Mouse (Mus musculus) heart, adult 2 months (tissue): ENCODE results near the gene Ccdc124. TPM values are rescaled to one million over a fixed set of nuclear protein-coding genes. Genes with fewer than 3 reads are reported as not detected.
"Not testable (repeated sequence)": the region's sequence is repeated elsewhere in the genome, so short reads cannot be mapped to it uniquely, and the experiment has no call there.

Experiments used
- DNase-seq, 2 experiments: peaks; one replicate each; pipeline ENCODE4 v3.0.0; 2021
- H3K27ac ChIP-seq: fragments of 200-600 bp; 2 replicates; pipeline ENCODE4 v1.8.1; 2022
- H3K27me3 ChIP-seq: fragments of 200-500 bp; 2 replicates; pipeline ENCODE4 v1.6.1; 2012; ENCODE audit warnings: mild to moderate bottlenecking, low read length, inconsistent platforms, mixed read lengths; ENCODE audit not compliant: control insufficient read depth, insufficient read depth
- H3K36me3 ChIP-seq: fragments of 200-500 bp; 2 replicates; pipeline ENCODE4 v1.6.1; 2012; ENCODE audit warnings: low read length, inconsistent platforms; ENCODE audit not compliant: control insufficient read depth, insufficient read depth
- H3K4me1 ChIP-seq: fragments of 200-500 bp; 2 replicates; pipeline ENCODE4 v1.6.1; 2011; ENCODE audit warnings: low read length; ENCODE audit not compliant: control insufficient read depth, insufficient read depth
- H3K4me3 ChIP-seq: fragments of 200-600 bp; 2 replicates; pipeline ENCODE4 v1.8.1; 2022
- H3K79me2 ChIP-seq: fragments of 200-500 bp; replicated peaks from 2 replicates; pipeline ENCODE4 v1.6.1; 2012; ENCODE audit warnings: mild to moderate bottlenecking, inconsistent platforms, low read length, moderate library complexity, mixed read lengths; ENCODE audit not compliant: control insufficient read depth, insufficient read depth
- H3K9ac ChIP-seq: fragments of 200-500 bp; 2 replicates; pipeline ENCODE4 v1.6.1; 2012; ENCODE audit warnings: low read depth, mild to moderate bottlenecking, control low read depth, inconsistent platforms, low read length, mixed read lengths
- CTCF ChIP-seq: fragments of 200-600 bp; IDR thresholded peaks from 2 replicates; pipeline ENCODE4 v1.8.1; 2022; ENCODE audit warnings: antibody characterized with exemption, mild to moderate bottlenecking, moderate library complexity
- EP300 ChIP-seq: fragments of 200-500 bp; IDR thresholded peaks from 2 replicates; pipeline ENCODE4 v1.6.1; 2011; ENCODE audit warnings: low read depth, low read length, control low read depth; ENCODE audit not compliant: insufficient read depth
- POLR2A ChIP-seq: fragments of 200-500 bp; IDR thresholded peaks from 2 replicates; pipeline ENCODE4 v1.6.1; 2011; ENCODE audit warnings: mild to moderate bottlenecking, low read depth, low read length, control low read depth; ENCODE audit not compliant: insufficient read depth
- WGBS: fragments of 180-500 bp; shearing (Covaris S2); methylation state at CpG from one replicate; pipeline ENCODE4 v1.1.7; 2018; 5-methylcytosine and 5-hydroxymethylcytosine counted together
- intact Hi-C: fragments of 180-260 bp; cut with DNase I; formaldehyde crosslinking; loops from one replicate; pipeline ENCODE4 v1.15.1; 2025
- polyA plus RNA-seq: library from polyadenylated mRNA; depleted of rRNA; stranded (reverse); fragments of >200 nt; gene quantifications from 2 replicates; pipeline ENCODE4 v1.2.3, GENCODE M21; 2012
- total RNA-seq, 2 experiments: library from RNA; stranded (reverse); gene quantifications; 2 replicates each; pipeline ENCODE4 v1.2.3; 2021

Ccdc124 gene
- total and polyA plus RNA-seq, 3 experiments = 40.7 to 49.1 (median 44.6) TPM

GRCm38 (mm10) chr8:70897021-70897680 is 23.4 kb upstream of the Ccdc124 start, which contains the start of gene Rpl18a:
Rpl18a (minus strand) TSS chr8:70897412.
- TF ChIP-seq CTCF = peak; percentile 40
- peak; percentile 74 for TF ChIP-seq EP300
- TF ChIP-seq POLR2A = peak; percentile 98
- H3K27me3 ChIP-seq = peaks cover 6% of the 10 kb centered on the region

GRCm38 (mm10) chr8:70896316-70897020 is 22.7 kb upstream of the Ccdc124 start:
- intact Hi-C loops = loop anchor here (1.0 to 5.0 kb wide), 3 partner anchors 23 to 376 kb away; partner anchors contain the start of genes Ccdc124, Haus8 and Myo9b
- Histone ChIP-seq H3K4me3 (peak overlapping the region; percentile 88), H3K79me2 (peaks cover 5% of the 10 kb centered on the region), H3K4me1 (peaks cover 6% of the 10 kb centered on the region), H3K27me3 (peaks cover 9% of the 10 kb centered on the region), H3K9ac (peak overlapping the region; percentile 96), H3K36me3 (peaks cover 2% of the 10 kb centered on the region; the same call in 1 of the 2 replicates), H3K27ac (peak overlapping the region; percentile 95)
- DNase-seq = no peak
- WGBS = 2% methylated on average over 25 of the region's 25 CpGs
- no peak for TF ChIP-seq POLR2A
- no peak for TF ChIP-seq CTCF
- TF ChIP-seq EP300 = 0 out of 2 replicates have a peak, but pooled peaks have one; percentile 5

More at GRCm38 (mm10) chr8:70897021-70897680, 23.4 kb upstream of the Ccdc124 start, which contains the start of gene Rpl18a:
- Histone ChIP-seq H3K36me3 (peaks cover 2% of the 10 kb centered on the region; the same call in 1 of the 2 replicates), H3K9ac (peak within 1 kb of the TSS; percentile 96), H3K27ac (peak within 1 kb of the TSS; percentile 95), H3K4me1 (peaks cover 6% of the 10 kb centered on the region), H3K79me2 (peaks cover 5% of the 10 kb centered on the region), H3K4me3 (peak within 1 kb of the TSS; percentile 88)
- intact Hi-C loops = loop anchor here (1.0 to 5.0 kb wide), 3 partner anchors 24 to 375 kb away; partner anchors contain the start of genes Ccdc124, Haus8 and Myo9b
- under 1% methylated on average over 60 of the region's 60 CpGs for WGBS
- DNase-seq = peak; percentile 92 to 98

- H3K4me3 ChIP-seq, H3K27ac ChIP-seq, DNase-seq, H3K36me3 ChIP-seq, H3K79me2 ChIP-seq, H3K4me1 ChIP-seq, H3K9ac ChIP-seq: not testable (repeated sequence)
- H3K27me3 ChIP-seq = peaks cover 11% of the 10 kb centered on the region
- WGBS = 80% methylated on average over 24 of the region's 24 CpGs
- intact Hi-C loops = loop anchor here (5.0 kb wide), 2 partner anchors 307 to 377 kb away; partner anchors contain the start of genes Haus8 and Myo9b
Measured at GRCm38 (mm10) chr8:70895571-70896259, 22.0 kb upstream of the Ccdc124 start.

- H3K36me3 ChIP-seq = peaks cover 2% of the 10 kb centered on the region; the same call in 1 of the 2 replicates
- peaks cover 11% of the 10 kb centered on the region for H3K27me3 ChIP-seq
- H3K9ac ChIP-seq = no peak overlapping the region
- 90% methylated on average over 8 of the region's 8 CpGs for WGBS
- no peak for TF ChIP-seq CTCF
- no peak for TF ChIP-seq EP300
- no peak for TF ChIP-seq POLR2A
- H3K4me3 ChIP-seq = no peak overlapping the region
- intact Hi-C loops = loop anchor here (5.0 kb wide), 2 partner anchors 307 to 377 kb away; partner anchors contain the start of genes Haus8 and Myo9b
- peaks cover 5% of the 10 kb centered on the region for H3K79me2 ChIP-seq
- DNase-seq = no peak
- no peak overlapping the region for H3K27ac ChIP-seq
- H3K4me1 ChIP-seq = peaks cover 6% of the 10 kb centered on the region
Measured at GRCm38 (mm10) chr8:70894771-70895545, 21.2 kb upstream of the Ccdc124 start.

GRCm38 (mm10) chr8:70894385-70894720 is 20.6 kb upstream of the Ccdc124 start:
- Histone ChIP-seq H3K27ac (no peak overlapping the region), H3K4me3 (no peak overlapping the region), H3K79me2 (peaks cover 5% of the 10 kb centered on the region), H3K36me3 (peaks cover 2% of the 10 kb centered on the region; the same call in 1 of the 2 replicates), H3K27me3 (peaks cover 11% of the 10 kb centered on the region), H3K9ac (no peak overlapping the region), H3K4me1 (peaks cover 6% of the 10 kb centered on the region)
- DNase-seq = no peak
- intact Hi-C loops = no loop called here
- 72% methylated on average over 2 of the region's 2 CpGs for WGBS
- TF ChIP-seq EP300 (no peak), CTCF (no peak), POLR2A (no peak)
